Comparison of ENCODE assay signal across 9 mouse cellular contexts in genomic region chr7:81959704-81960103, GRCm38 (mm10). TPM values are rescaled to one million over a fixed set of nuclear protein-coding genes. Genes with fewer than 3 reads are reported as not detected.
DNase-seq lines count a peak whose midpoint lies in the region; ATAC-seq lines count a peak whose summit lies in the region.
"Had no signal": no experiment of that assay in that cellular context is flagged by ENCODE, and none has a peak within 500 bp of the region (broad histone marks: within the 10 kb centered on the region; RNA-seq: fewer than 3 reads in every experiment).

No protein-coding gene starts in this region.

- WGBS in forebrain, embryonic 14.5 days, result under 1% methylated on average over 3 of the region's 3 CpGs
- 13% methylated on average over 3 of the region's 3 CpGs for WGBS in forebrain, embryonic 10.5 days
- WGBS in hindbrain, embryonic 16.5 days, result 9% methylated on average over 3 of the region's 3 CpGs

- H3K4me2 ChIP-seq in forebrain, embryonic 14.5 days (ENCODE audit: low read length), result no peak overlapping the region
- no peak overlapping the region for H3K4me2 ChIP-seq in hindbrain, embryonic 16.5 days (ENCODE audit: low read length)
- H3K4me2 ChIP-seq: hindbrain, embryonic 15.5 days had no signal

- H3K9me3 ChIP-seq in forebrain, embryonic 14.5 days (replicated peaks; ENCODE audit: control insufficient read depth, low read length), result no peaks in the 10 kb centered on the region
- H3K9me3 ChIP-seq in forebrain, embryonic 10.5 days, result no peaks in the 10 kb centered on the region
- no peaks in the 10 kb centered on the region for H3K9me3 ChIP-seq in hindbrain, embryonic 16.5 days (ENCODE audit: control insufficient read depth, low read length)
- H3K9me3 ChIP-seq: hindbrain, embryonic 15.5 days had no signal

- no peaks in the 10 kb centered on the region for H3K27me3 ChIP-seq in forebrain, embryonic 14.5 days (replicated peaks; ENCODE audit: control insufficient read depth, insufficient read depth, low read length)
- 0 out of 2 replicates have a peak, but pooled peaks cover 6% of the 10 kb centered on the region for H3K27me3 ChIP-seq in forebrain, embryonic 10.5 days (ENCODE audit: poor library complexity, severe bottlenecking)
- no peaks in the 10 kb centered on the region for H3K27me3 ChIP-seq in hindbrain, embryonic 16.5 days (replicated peaks; ENCODE audit: control insufficient read depth, insufficient read depth, low read length)
- H3K27me3 ChIP-seq: hindbrain, embryonic 15.5 days had no signal

- no peak overlapping the region for H3K27ac ChIP-seq in forebrain, embryonic 14.5 days (ENCODE audit: low read depth, low read length)
- no peak overlapping the region for H3K27ac ChIP-seq in forebrain, embryonic 10.5 days
- H3K27ac ChIP-seq in hindbrain, embryonic 16.5 days (ENCODE audit: low read depth, low read length), result no peak overlapping the region
- H3K27ac ChIP-seq: hindbrain, embryonic 15.5 days had no signal

- H3K4me1 ChIP-seq in forebrain, embryonic 14.5 days (ENCODE audit: control insufficient read depth, insufficient read depth, low read length), result no peaks in the 10 kb centered on the region
- H3K4me1 ChIP-seq in forebrain, embryonic 10.5 days, result no peaks in the 10 kb centered on the region
- no peaks in the 10 kb centered on the region for H3K4me1 ChIP-seq in hindbrain, embryonic 16.5 days (ENCODE audit: control insufficient read depth, insufficient read depth, low read depth, low read length)
- H3K4me1 ChIP-seq: hindbrain, embryonic 15.5 days had no signal

- peak; percentile 32; the same call in 1 of the 2 replicates for ATAC-seq in forebrain, embryonic 14.5 days
- ATAC-seq in hindbrain, embryonic 16.5 days, result peak; percentile 71
- peak; percentile 60 for ATAC-seq in megakaryocyte, adult 5-6 weeks (ENCODE audit: poor library complexity, severe bottlenecking)

- no peak overlapping the region for H3K4me3 ChIP-seq in forebrain, embryonic 14.5 days (ENCODE audit: low read depth, low read length)
- H3K4me3 ChIP-seq in forebrain, embryonic 10.5 days, result no peak overlapping the region
- H3K4me3 ChIP-seq in hindbrain, embryonic 16.5 days (ENCODE audit: low read length), result no peak overlapping the region
- H3K4me3 ChIP-seq: hindbrain, embryonic 15.5 days had no signal

- no peak overlapping the region for H3K9ac ChIP-seq in forebrain, embryonic 14.5 days (ENCODE audit: low read length)
- no peak overlapping the region for H3K9ac ChIP-seq in hindbrain, embryonic 16.5 days (ENCODE audit: low read depth, low read length)
- H3K9ac ChIP-seq: hindbrain, embryonic 15.5 days had no signal

- DNase-seq in forebrain, embryonic 14.5 days (ENCODE audit: low spot score), result peak; percentile 80
- no peak for DNase-seq in forebrain, embryonic 10.5 days (ENCODE audit: extremely low spot score, low spot score)
- peak; percentile 39 for DNase-seq in right cerebral cortex, adult 18-20 months
- no peak for DNase-seq in right cerebral cortex, postnatal 25 days
- DNase-seq in cerebellum, adult 9-10 months, result peak; percentile 36
- DNase-seq in urinary bladder, postnatal 14 days (ENCODE audit: low spot score), result no peak

- H3K36me3 ChIP-seq in forebrain, embryonic 14.5 days (ENCODE audit: control insufficient read depth, insufficient read depth, low read length), result no peaks in the 10 kb centered on the region
- H3K36me3 ChIP-seq in forebrain, embryonic 10.5 days (replicated peaks), result no peaks in the 10 kb centered on the region
- H3K36me3 ChIP-seq in hindbrain, embryonic 16.5 days (ENCODE audit: control insufficient read depth, insufficient read depth, low read length), result no peaks in the 10 kb centered on the region
- H3K36me3 ChIP-seq: hindbrain, embryonic 15.5 days had no signal

RNA-seq across cellular contexts. Expression of gene Hdgfl3, which starts 25.4 kb away (rescaled TPM):
- 62.2 and 62.3 TPM in 2 replicates for polyA plus RNA-seq in forebrain, embryonic 14.5 days (2014; fragmentation: Nextera tagmentation; extraction: Ambion mirVana)
- 23.5 and 24.7 TPM in 2 replicates for polyA plus RNA-seq in forebrain, embryonic 10.5 days (2016; fragmentation: Nextera tagmentation; extraction: Ambion mirVana)
- 47.6 and 49.5 TPM in 2 replicates for polyA plus RNA-seq in hindbrain, embryonic 16.5 days (2015; fragmentation: Nextera tagmentation; extraction: Ambion mirVana)
- total RNA-seq in megakaryocyte, adult 5-6 weeks (2015), result 0.02 and 0.16 TPM in 2 replicates
- total RNA-seq in megakaryocyte, adult 5-6 weeks (2017), result 0.57 and 0.62 TPM in 2 replicates

RNA-seq across cellular contexts. Expression of gene Bnc1, which starts 32.4 kb away (rescaled TPM):
- 0.06 and 0.15 TPM in 2 replicates for polyA plus RNA-seq in forebrain, embryonic 14.5 days (2014; fragmentation: Nextera tagmentation; extraction: Ambion mirVana)
- polyA plus RNA-seq in forebrain, embryonic 10.5 days (2016; fragmentation: Nextera tagmentation; extraction: Ambion mirVana), result 0.54 and 0.76 TPM in 2 replicates
- 0.20 and 0.41 TPM in 2 replicates for polyA plus RNA-seq in hindbrain, embryonic 16.5 days (2015; fragmentation: Nextera tagmentation; extraction: Ambion mirVana)
- not detected in 2 replicates for total RNA-seq in megakaryocyte, adult 5-6 weeks (2015)
- not detected in 2 replicates for total RNA-seq in megakaryocyte, adult 5-6 weeks (2017)

Comparison
In these comparisons a context has a peak if more than half of its experiments do, and no peak if none do; other contexts are left out.
1. DNase-seq: peak in forebrain, embryonic 14.5 days (single experiment), right cerebral cortex, adult 18-20 months (single experiment) and cerebellum, adult 9-10 months (single experiment); none in forebrain, embryonic 10.5 days (single experiment), right cerebral cortex, postnatal 25 days (single experiment) and urinary bladder, postnatal 14 days (single experiment).
2. Peak in every context shown above with its lines, with median percentiles within 50 percentile points of each other: ATAC-seq.